Mouse (Mus musculus) neural tube, embryonic 13.5 days (tissue): Measurements from ENCODE around the gene Ddx4. TPM values are rescaled to one million over a fixed set of nuclear protein-coding genes. Genes with fewer than 3 reads are reported as not detected.
"Not testable (repeated sequence)": the region's sequence is repeated elsewhere in the genome, so short reads cannot be mapped to it uniquely, and the experiment has no call there.

Experiments
- ATAC-seq: fragments of 200-750 bp; cut with Nextera tagmentation; 2 replicates; pipeline ENCODE4 v1.8.0; 2017; ENCODE audit warnings: low read depth, mild to moderate bottlenecking, moderate TSS enrichment, moderate library complexity
- H3K27ac ChIP-seq: fragments of 300-500 bp; sonication (generic); replicated peaks from 2 replicates; pipeline ENCODE4 v1.5.1; 2015; ENCODE audit warnings: moderate library complexity, mild to moderate bottlenecking, inconsistent platforms
- H3K27me3 ChIP-seq: fragments of 300-500 bp; sonication (generic); 2 replicates; pipeline ENCODE4 v1.6.1; 2015; ENCODE audit warnings: mild to moderate bottlenecking, inconsistent platforms
- H3K36me3 ChIP-seq: fragments of 300-500 bp; sonication (generic); 2 replicates; pipeline ENCODE4 v1.6.1; 2015; ENCODE audit warnings: mild to moderate bottlenecking, inconsistent platforms
- H3K4me1 ChIP-seq: fragments of 300-500 bp; sonication (generic); replicated peaks from 2 replicates; pipeline ENCODE4 v1.6.1; 2015; ENCODE audit warnings: inconsistent platforms
- H3K4me2 ChIP-seq: fragments of 300-500 bp; sonication (generic); 2 replicates; pipeline ENCODE4 v1.6.1; 2015; ENCODE audit warnings: inconsistent platforms, mild to moderate bottlenecking, moderate library complexity
- H3K4me3 ChIP-seq: fragments of 300-500 bp; sonication (generic); 2 replicates; pipeline ENCODE4 v1.5.1; 2015; ENCODE audit warnings: mild to moderate bottlenecking, inconsistent platforms
- H3K9ac ChIP-seq: fragments of 300-500 bp; sonication (generic); 2 replicates; pipeline ENCODE4 v1.6.1; 2015; ENCODE audit warnings: moderate library complexity, mild to moderate bottlenecking, inconsistent platforms
- H3K9me3 ChIP-seq: fragments of 300-500 bp; sonication (generic); 2 replicates; pipeline ENCODE4 v1.6.1; 2016; ENCODE audit warnings: inconsistent platforms
- whole genome bisulfite sequencing: fragments of 180-500 bp; shearing (Covaris S2); methylation state at CpG from one replicate; pipeline ENCODE4 v1.1.7; 2015; 5-methylcytosine and 5-hydroxymethylcytosine counted together
- polyA plus RNA-seq: library from polyadenylated mRNA; unstranded; fragments of >200 nt; fragmentation: Nextera tagmentation; extraction: Ambion mirVana; gene quantifications from 2 replicates; pipeline ENCODE4 v1.2.1, GENCODE M21; 2015

Ddx4 gene
- polyA plus RNA-seq, 1 experiment from 2014 or later = 0.63 TPM

- no peak overlapping the region for H3K27ac ChIP-seq
- no peak overlapping the region for H3K4me2 ChIP-seq
- no peak for ATAC-seq
- H3K9me3 ChIP-seq = no peaks in the 10 kb centered on the region
- H3K27me3 ChIP-seq = no peaks in the 10 kb centered on the region
- H3K36me3 ChIP-seq = no peaks in the 10 kb centered on the region
- WGBS = 81% methylated on average over 3 of the region's 3 CpGs
- H3K9ac ChIP-seq = no peak overlapping the region
- H3K4me1 ChIP-seq = no peaks in the 10 kb centered on the region
- no peak overlapping the region for H3K4me3 ChIP-seq
Observed at GRCm38 (mm10) chr13:112624622-112625021, 27.7 kb downstream of the Ddx4 start.

GRCm38 (mm10) chr13:112623656-112624055, 28.6 kb downstream of the Ddx4 start:
- Histone ChIP-seq H3K36me3 (no peaks in the 10 kb centered on the region), H3K27ac (no peak overlapping the region), H3K9ac (no peak overlapping the region), H3K4me1 (no peaks in the 10 kb centered on the region), H3K9me3 (no peaks in the 10 kb centered on the region), H3K27me3 (no peaks in the 10 kb centered on the region), H3K4me3 (no peak overlapping the region), H3K4me2 (no peak overlapping the region)
- 64% methylated on average over 7 of the region's 7 CpGs for WGBS
- no peak for ATAC-seq

GRCm38 (mm10) chr13:112621592-112621991, 30.7 kb downstream of the Ddx4 start:
- Histone ChIP-seq H3K9me3 (no peaks in the 10 kb centered on the region), H3K36me3 (no peaks in the 10 kb centered on the region), H3K4me1 (no peaks in the 10 kb centered on the region), H3K9ac (no peak overlapping the region), H3K27ac (no peak overlapping the region), H3K4me3 (no peak overlapping the region), H3K4me2 (no peak overlapping the region), H3K27me3 (no peaks in the 10 kb centered on the region)
- no peak for ATAC-seq
- 81% methylated on average over 3 of the region's 3 CpGs for WGBS

GRCm38 (mm10) chr13:112608606-112609005, 43.7 kb downstream of the Ddx4 start:
- no peaks in the 10 kb centered on the region for H3K27me3 ChIP-seq
- H3K36me3 ChIP-seq = no peaks in the 10 kb centered on the region
- H3K4me1 ChIP-seq = no peaks in the 10 kb centered on the region
- no peak overlapping the region for H3K27ac ChIP-seq
- WGBS = 89% methylated on average over 3 of the region's 3 CpGs
- ATAC-seq = no peak
- H3K9ac ChIP-seq = no peak overlapping the region
- H3K9me3 ChIP-seq = no peaks in the 10 kb centered on the region
- no peak overlapping the region for H3K4me2 ChIP-seq
- H3K4me3 ChIP-seq = no peak overlapping the region

- Histone ChIP-seq H3K27me3 (no peaks in the 10 kb centered on the region), H3K4me2 (no peak overlapping the region), H3K4me1 (no peaks in the 10 kb centered on the region), H3K9me3 (no peaks in the 10 kb centered on the region), H3K9ac (no peak overlapping the region), H3K27ac (no peak overlapping the region), H3K36me3 (no peaks in the 10 kb centered on the region), H3K4me3 (no peak overlapping the region)
- 78% methylated on average over 4 of the region's 4 CpGs for WGBS
- ATAC-seq = no peak
Observed at GRCm38 (mm10) chr13:112604411-112604810, 47.9 kb downstream of the Ddx4 start.

GRCm38 (mm10) chr13:112603839-112604238, 48.4 kb downstream of the Ddx4 start:
- H3K4me1 ChIP-seq = no peaks in the 10 kb centered on the region

GRCm38 (mm10) chr13:112602607-112603006, 49.7 kb downstream of the Ddx4 start:
- H3K4me1 ChIP-seq = no peaks in the 10 kb centered on the region
- 93% methylated on average over 2 of the region's 2 CpGs for WGBS
- H3K4me2 ChIP-seq = no peak overlapping the region
- no peaks in the 10 kb centered on the region for H3K27me3 ChIP-seq
- no peak overlapping the region for H3K27ac ChIP-seq
- H3K9me3 ChIP-seq = no peaks in the 10 kb centered on the region
- H3K9ac ChIP-seq = no peak overlapping the region
- ATAC-seq = no peak
- H3K4me3 ChIP-seq = no peak overlapping the region
- no peaks in the 10 kb centered on the region for H3K36me3 ChIP-seq

More at GRCm38 (mm10) chr13:112603839-112604238, 48.4 kb downstream of the Ddx4 start:
- Histone ChIP-seq H3K27me3 (no peaks in the 10 kb centered on the region), H3K4me3 (no peak overlapping the region), H3K9me3 (no peaks in the 10 kb centered on the region), H3K4me2 (no peak overlapping the region), H3K36me3 (no peaks in the 10 kb centered on the region), H3K9ac (no peak overlapping the region), H3K27ac (no peak overlapping the region)
- WGBS = 97% methylated on average over 1 of the region's 1 CpGs
- no peak for ATAC-seq

GRCm38 (mm10) chr13:112594260-112594659, 58.0 kb downstream of the Ddx4 start, which contains the start of gene Il31ra:
Gene Il31ra, minus strand, starts transcription at chr13:112594360.
- not testable (repeated sequence) for H3K9me3 ChIP-seq, H3K4me2 ChIP-seq, H3K4me1 ChIP-seq, H3K27me3 ChIP-seq, H3K4me3 ChIP-seq, H3K27ac ChIP-seq, H3K9ac ChIP-seq, H3K36me3 ChIP-seq, ATAC-seq
- WGBS = 100% methylated on average over 4 of the region's 8 CpGs

- Histone ChIP-seq H3K9ac (no peak overlapping the region), H3K4me2 (no peak overlapping the region), H3K36me3 (no peaks in the 10 kb centered on the region), H3K27ac (no peak overlapping the region), H3K4me1 (no peaks in the 10 kb centered on the region), H3K27me3 (no peaks in the 10 kb centered on the region), H3K4me3 (no peak overlapping the region), H3K9me3 (no peaks in the 10 kb centered on the region)
- 65% methylated on average over 2 of the region's 2 CpGs for WGBS
- ATAC-seq = no peak
Observed at GRCm38 (mm10) chr13:112590254-112590653, 62.0 kb downstream of the Ddx4 start.

GRCm38 (mm10) chr13:112589625-112590024, 62.6 kb downstream of the Ddx4 start:
- H3K4me3 ChIP-seq = no peak overlapping the region
- no peak overlapping the region for H3K27ac ChIP-seq
- H3K9me3 ChIP-seq = no peaks in the 10 kb centered on the region
- H3K4me2 ChIP-seq = no peak overlapping the region
- no peak overlapping the region for H3K9ac ChIP-seq
- H3K36me3 ChIP-seq = no peaks in the 10 kb centered on the region
- no peaks in the 10 kb centered on the region for H3K27me3 ChIP-seq
- H3K4me1 ChIP-seq = no peaks in the 10 kb centered on the region
- no peak for ATAC-seq

GRCm38 (mm10) chr13:112584556-112585237, 67.6 kb downstream of the Ddx4 start:
- WGBS = 72% methylated on average over 7 of the region's 7 CpGs

GRCm38 (mm10) chr13:112582291-112582690, 70.0 kb downstream of the Ddx4 start:
- Histone ChIP-seq H3K27ac (no peak overlapping the region), H3K36me3 (no peaks in the 10 kb centered on the region), H3K9ac (no peak overlapping the region), H3K9me3 (no peaks in the 10 kb centered on the region), H3K27me3 (no peaks in the 10 kb centered on the region), H3K4me1 (0 out of 2 replicates have a peak, but pooled peaks cover 9% of the 10 kb centered on the region), H3K4me3 (no peak overlapping the region), H3K4me2 (no peak overlapping the region)
- no peak for ATAC-seq
- 82% methylated on average over 8 of the region's 8 CpGs for WGBS

More at GRCm38 (mm10) chr13:112584556-112585237, 67.6 kb downstream of the Ddx4 start:
- no peak overlapping the region for H3K27ac ChIP-seq
- H3K27me3 ChIP-seq = no peaks in the 10 kb centered on the region
- no peak for ATAC-seq
- no peak overlapping the region for H3K9ac ChIP-seq
- H3K4me1 ChIP-seq = 0 out of 2 replicates have a peak, but pooled peaks cover 9% of the 10 kb centered on the region
- no peak overlapping the region for H3K4me2 ChIP-seq
- no peaks in the 10 kb centered on the region for H3K9me3 ChIP-seq
- no peak overlapping the region for H3K4me3 ChIP-seq
- H3K36me3 ChIP-seq = no peaks in the 10 kb centered on the region

GRCm38 (mm10) chr13:112581796-112582195, 70.5 kb downstream of the Ddx4 start:
- WGBS = 56% methylated on average over 3 of the region's 3 CpGs
- Histone ChIP-seq H3K27me3 (no peaks in the 10 kb centered on the region), H3K4me2 (no peak overlapping the region), H3K36me3 (no peaks in the 10 kb centered on the region), H3K4me1 (0 out of 2 replicates have a peak, but pooled peaks cover 9% of the 10 kb centered on the region), H3K9ac (no peak overlapping the region), H3K9me3 (no peaks in the 10 kb centered on the region), H3K4me3 (no peak overlapping the region), H3K27ac (no peak overlapping the region)
- ATAC-seq = no peak
